Mouse (Mus musculus) gastrocnemius, postnatal 4 days (tissue): ENCODE measurements around the gene Cdkn1b. TPM values are rescaled to one million over a fixed set of nuclear protein-coding genes. Genes with fewer than 3 reads are reported as not detected.
A peak's percentile ranks its signal among the peaks of the same experiment; 100 is the strongest.

Experiments used
- DNase-seq, 2 experiments: peaks; one replicate each; pipeline ENCODE4 v3.0.0; 2021 to 2022; ENCODE audit warnings: low spot score in 2 of 2, mixed read lengths in 2 of 2
- total RNA-seq, 2 experiments: library from RNA; stranded (reverse); gene quantifications; 2 replicates each; pipeline ENCODE4 v1.2.3; 2021

Cdkn1b gene
- total RNA-seq, 2 experiments from 2014 or later, result 51.1 to 53.0 TPM

DNA sequence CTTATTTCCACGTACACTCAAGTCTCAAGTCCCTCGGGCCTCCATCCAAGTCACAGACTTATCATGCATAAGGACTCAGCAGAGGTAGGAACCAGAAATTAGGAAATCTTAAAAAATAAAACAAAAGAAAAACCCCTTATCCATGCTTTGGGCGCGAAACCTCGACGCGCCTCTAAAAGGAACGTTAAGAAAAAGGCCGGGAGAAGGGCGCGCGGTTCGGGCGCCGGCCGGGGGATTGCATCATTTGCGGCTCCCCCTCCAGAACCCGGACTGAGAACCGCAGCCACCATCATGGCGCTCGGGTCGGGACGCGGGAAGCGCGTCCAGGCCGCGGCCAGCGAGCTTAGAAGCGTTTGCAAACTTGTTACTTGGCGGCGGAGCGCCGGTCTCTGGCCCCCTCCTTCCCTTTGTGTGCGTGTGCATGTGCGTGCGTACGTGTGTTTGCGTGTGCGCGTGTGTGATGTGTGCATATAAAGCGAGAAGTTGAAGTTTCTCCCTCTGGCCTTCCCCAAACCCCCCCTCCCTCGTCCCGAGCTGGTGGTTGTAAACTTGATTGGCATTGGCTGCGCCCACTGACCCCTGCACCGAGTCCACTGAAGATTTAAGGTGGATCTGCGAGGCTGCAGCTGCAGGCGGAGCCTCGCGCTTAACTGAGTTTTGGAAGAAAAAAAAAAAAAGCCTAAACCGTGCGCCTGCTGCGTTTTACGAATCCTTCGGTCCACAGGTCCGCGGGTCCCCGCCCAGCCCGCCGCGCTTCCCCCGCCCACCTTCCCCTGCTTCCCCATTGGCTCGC, 8.1 kb downstream of the Cdkn1b start:
- DNase-seq, result peak; percentile 59 to 85

DNA sequence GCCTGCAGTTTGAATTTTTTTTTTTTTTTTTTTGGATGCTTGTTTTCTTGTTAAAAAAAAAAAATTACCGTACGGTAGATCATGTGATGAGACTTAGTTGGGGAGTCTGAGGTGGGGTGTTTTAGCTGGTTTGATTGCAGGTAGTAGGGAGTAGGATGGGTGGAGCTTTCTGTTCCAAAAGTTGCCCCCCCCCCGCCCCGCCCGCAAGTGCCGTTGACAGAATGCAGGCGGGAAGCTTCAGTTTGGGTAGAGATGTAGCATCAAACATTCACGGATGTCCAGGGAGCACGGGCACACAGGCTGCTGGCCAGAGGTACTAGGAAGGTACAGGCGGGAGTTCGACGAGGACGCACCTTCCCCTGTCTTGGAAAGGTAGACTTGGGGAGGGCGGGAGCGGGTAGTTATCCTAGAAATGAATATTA, 8.7 kb downstream of the Cdkn1b start:
- no peak for DNase-seq

DNA sequence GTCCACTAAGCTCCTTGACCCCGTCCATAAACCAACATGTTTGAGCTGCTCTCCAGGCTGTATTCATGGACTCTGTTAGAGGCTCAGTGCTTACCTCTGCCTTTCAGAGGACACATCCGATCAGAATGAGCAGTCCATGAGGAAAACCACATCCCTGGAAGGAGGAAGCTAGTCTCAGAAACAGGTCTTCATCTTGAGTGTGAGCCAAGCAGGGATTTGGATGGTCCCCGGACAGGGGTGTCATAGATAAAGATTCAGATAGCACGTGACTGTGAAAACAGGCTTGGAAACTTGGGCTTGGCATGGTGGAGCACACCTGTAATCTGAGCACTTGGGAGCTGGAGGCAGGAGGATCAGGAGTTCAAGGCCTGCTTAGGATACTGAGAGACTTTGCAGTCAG, 9.7 kb downstream of the Cdkn1b start:
- DNase-seq, result no peak

DNA sequence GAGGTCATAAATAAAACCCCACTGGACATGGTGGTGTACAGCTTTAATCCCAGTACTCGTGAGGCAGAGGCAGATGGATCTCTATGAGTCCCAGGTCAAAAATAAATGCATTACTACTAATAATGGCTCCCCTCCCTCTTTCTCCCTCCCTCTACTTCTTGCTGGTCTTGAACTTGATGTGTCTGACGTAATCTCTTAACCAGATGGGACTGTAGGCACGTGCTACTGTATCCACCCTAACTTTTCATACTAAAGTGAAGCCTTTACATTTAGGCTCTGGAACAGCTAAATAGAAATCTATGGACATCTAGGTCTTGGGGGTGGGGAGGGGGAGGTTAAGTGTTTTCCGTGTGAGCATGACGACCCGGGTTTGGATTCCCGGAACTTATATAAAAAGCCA, 10.2 kb downstream of the Cdkn1b start:
- DNase-seq, result no peak

DNA sequence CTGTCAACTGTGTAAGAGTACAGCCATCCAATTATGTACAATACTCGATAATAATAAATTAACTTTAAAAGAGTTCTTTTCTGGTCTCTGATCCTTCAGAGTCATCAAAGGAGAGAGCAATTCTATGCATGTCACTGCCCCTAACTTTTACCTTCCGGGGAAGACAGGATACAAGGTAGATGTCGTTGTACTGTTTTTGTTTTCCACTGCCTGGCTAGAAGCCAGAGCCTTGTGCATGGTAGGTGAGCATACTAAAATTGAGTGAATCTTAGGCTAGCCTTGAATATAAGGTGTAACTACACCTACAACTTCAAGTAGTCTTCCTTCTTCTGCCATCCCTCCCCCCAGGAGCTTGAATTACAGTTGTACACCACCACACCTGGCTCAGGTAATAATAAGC, 10.9 kb downstream of the Cdkn1b start:
- no peak for DNase-seq

DNA sequence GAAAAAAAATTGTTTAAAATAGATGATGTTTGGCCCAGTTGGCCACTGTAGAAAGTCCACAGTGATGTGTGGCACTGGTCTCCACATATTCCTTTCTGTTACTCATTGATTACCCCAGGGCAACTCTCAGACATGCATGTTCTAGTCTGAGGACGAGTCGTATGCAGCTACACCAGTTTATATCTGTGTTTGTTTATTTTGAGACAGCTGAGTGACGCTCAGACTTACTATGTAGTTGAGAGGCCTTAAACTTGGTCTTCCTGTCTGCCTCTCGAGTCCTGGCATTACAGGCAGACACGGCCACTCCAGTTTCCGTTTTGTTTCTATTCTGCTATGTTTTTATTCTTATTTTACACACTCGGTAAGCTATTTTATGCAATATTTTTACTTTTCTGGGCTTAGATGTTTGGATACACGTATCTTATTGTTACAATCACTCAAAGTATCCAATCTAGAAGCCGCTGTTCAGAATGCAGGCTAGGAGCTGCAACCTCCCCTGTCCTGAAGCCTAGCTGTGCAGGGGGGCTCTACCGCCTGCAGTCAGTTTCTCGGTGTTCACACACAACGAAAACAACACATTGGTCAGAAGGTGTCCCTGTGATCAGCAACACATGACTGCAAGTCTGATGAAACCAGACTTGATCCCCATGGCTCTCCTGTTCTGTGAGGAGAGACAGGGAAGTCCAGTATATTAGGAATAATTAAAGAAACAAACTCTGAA, 12.4 kb downstream of the Cdkn1b start:
- DNase-seq, result no peak

DNA sequence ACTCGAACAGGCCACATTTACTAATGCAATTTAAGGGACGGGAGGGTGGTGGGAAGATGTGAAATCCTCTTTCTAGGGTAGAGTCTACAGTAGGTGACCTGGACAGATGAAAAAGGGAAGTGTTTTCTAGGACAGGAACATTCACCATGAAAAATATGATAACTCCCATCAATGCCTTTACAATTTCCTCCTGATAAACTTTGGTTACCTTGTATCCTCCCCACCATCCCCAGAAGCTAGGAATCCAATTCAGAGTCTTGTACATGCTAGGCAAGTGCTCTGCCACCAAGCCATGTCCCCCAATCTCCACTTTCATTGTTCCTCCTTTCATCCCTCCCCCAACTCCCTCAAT, 13.0 kb downstream of the Cdkn1b start:
- DNase-seq, result no peak

DNA sequence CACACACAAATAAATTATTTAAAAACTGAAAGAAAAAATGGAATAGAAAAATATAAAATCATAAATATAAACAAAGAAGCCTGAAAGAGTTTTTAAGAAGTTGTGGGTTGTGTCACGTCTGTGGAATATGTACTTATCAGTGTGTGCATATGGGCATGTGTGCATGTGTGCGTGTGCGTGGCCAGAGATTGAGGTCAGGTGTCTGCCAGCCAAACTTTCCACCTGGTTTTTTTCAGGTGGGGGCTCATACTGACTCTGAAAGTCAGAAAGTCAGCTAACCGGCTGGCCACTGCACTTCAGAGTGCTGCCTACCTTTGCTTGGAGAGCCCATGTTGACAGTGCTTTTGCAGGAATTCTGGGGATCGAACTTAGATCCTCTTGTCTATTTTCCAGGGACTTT, 14.1 kb downstream of the Cdkn1b start:
- DNase-seq, result no peak

DNA sequence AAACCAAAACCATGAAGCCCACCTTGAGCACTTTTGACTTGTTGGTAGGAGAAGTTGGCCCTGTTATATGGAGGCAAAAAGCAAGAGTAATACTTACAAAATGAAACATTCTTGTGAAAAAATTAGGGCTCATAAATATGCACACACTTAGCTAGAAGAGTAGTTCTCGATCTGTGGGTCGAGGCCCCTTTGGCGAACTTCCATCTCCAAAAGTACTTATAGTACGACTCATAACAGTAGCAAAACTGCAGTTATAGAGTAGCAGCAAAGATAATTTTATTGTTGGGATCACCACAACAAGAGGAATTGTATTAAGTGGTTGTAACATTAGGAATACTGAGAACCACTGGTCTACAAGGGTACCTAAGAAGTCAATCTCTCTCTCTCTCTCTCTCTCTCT, 19.6 kb downstream of the Cdkn1b start:
- DNase-seq, result no peak

DNA sequence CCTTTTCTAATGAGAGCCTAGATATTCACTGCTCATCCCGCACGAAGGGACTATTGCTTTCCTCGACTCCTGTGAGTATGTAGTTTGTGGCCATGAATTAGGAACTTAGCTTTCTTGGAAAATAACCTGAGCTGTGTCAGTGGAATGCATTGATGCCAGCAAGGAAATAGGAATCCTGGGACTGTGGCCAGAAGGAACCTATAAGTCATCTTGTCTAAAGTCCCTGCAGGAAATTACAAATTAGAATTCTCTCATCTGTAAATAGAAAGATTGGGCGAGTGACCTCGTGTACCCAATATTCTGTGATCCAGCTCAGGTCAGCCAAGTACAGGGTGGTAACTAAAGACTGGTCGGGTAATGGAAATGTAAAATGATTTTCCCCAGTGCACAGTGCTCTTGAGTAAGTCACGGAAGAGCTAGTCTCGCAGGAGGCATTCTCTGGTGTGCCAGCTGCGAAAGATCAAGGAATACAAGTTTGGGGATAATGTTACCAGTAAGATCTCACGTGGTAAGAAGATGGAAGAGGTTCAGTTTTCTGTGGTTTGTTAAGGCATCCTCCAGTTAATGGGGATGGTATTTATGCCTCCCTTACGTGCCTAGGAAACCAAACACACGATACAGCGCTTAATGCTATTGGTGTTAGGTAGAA, 23.7 kb downstream of the Cdkn1b start:
- DNase-seq, result no peak

DNA sequence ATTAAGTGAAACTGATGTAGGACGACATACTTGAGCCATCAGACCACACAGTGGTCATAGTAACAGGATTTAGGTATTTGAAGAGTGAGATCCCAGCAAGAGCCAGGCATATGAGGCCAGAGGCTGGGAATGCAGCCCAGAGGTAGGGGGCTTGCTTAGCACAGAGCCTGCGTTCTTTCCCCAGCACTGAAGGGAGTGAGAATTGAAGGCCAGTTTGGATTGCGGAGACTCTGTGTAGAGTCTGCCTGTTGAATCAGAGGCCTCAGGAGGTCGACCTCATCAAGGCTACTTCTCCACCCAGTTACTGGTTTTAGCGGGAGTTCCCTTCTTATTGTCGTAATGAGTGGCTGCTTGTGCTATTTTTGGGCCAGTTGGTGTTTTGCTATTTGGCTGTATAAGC, 25.9 kb downstream of the Cdkn1b start:
- DNase-seq, result no peak

DNA sequence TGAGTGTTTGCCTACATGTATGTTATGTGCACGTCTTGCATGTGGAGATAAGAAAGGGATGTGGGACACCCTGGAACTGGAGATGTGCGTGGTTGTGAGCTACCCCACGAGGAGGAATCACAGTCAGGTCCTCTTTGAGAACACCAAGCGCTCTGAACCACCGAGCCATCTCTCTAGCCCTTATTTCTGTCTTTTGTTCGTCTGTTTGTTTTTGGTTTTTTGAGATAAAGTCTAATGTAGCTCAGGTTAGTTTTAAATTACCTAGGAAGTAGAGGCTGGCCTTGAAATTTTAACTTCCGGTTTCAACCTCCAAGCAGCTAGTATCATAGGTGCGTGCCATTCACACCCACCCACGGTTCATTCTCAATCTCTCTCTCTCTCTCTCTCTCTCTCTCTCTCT, 26.7 kb downstream of the Cdkn1b start:
- no peak for DNase-seq

DNA sequence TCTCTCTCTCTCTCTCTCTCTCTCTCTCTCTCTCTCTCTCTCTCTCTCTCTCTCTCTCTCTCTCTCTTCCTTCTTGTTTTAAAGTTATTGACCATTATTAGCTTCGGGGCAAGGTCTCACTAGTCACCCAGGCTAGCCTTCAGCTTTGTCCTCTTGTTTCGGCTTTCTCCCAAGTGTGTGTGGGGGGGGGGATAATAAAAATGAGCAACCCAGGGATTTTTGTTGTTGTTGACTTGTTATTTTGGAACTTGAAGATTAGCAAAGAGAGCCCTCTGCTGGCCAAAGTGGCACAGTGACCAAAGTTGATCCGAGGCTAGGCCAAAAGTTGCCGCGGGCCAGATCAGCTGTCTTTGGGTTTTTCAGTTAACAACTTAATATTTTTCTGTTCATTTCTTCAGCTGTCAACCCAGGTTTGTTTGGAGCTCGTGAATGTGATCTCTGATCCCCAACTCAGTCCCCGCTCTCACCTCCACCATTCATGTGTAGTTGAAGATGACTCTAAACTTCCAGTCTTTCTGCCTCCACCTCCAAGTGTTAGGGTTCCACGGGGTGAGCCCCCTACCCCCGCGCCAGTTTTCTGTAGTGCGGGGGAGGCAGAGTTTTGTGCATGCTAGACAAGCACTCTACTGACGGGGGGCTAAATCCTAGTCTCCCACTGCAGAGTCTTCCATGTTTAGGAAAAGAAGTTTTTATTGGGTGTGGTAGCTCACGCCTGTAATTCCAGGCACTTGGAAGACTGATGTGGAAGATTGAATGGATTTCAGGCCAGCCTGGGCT, 27.3 kb downstream of the Cdkn1b start:
- peak; percentile 35 to 69 for DNase-seq

DNA sequence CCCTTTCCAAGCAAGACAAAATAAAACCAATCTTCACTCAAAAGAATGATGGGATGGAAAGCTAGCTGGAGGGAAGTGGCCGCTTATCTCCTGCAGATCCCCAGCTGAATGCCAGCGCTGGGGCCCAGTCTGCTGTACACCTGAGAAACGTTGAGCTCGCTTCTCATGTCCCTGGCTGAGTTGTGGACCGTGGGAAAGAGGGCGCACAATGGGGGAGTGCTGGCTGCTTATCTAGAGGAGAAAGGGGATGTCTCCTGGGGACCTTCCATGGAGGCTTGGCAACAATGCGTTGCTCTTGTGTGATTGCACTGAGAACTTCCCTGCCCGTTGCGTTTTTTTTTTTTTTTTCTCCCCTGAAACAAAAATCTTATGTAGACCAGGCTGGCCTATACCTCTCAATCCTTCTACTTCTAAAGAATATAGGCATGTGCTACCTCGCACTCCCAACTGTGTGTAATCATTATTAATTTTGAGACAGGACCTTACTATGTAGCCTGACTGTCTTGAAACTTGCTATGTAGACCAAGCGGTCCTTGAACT, 28.4 kb downstream of the Cdkn1b start:
- DNase-seq, result no peak

DNA sequence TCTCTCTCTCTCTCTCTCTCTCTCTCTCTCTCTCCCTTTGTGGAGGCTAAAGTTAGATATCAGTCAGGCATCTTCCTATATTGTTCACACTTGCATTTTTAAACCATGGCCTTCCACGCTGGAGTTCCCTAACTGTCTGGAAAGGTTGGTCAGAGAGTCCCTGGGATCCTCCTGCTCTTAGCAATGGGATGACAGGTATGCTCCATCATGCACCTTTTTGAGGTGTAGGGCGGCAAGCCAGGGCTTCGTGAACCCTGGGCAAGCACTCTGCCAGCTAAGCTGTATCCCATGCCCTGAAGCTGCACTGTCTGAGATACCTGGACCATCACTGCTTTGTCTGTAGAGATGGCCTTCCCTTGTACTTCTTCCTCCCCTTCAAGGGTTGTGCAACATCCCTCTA, 29.0 kb downstream of the Cdkn1b start:
- no peak for DNase-seq

DNA sequence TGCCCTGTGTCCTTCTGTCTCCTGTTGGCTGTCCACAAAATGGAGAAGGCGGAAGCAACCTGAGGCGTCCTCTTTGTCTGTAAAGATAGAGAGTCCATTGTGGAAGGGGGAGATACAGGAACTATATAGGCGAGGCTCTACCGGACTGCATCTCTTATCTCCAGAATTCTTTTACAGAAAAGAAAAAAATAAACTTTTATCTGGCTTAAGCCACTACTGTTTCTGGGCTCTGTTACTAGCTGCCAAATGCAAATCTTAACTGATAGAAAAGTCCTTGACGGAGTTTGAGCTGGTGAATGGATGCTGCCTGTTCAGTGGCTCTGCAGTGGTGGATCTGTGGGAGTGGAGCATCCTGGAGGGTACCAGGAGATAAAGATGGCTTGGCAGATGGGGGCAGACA, 31.2 kb downstream of the Cdkn1b start:
- no peak for DNase-seq

DNA sequence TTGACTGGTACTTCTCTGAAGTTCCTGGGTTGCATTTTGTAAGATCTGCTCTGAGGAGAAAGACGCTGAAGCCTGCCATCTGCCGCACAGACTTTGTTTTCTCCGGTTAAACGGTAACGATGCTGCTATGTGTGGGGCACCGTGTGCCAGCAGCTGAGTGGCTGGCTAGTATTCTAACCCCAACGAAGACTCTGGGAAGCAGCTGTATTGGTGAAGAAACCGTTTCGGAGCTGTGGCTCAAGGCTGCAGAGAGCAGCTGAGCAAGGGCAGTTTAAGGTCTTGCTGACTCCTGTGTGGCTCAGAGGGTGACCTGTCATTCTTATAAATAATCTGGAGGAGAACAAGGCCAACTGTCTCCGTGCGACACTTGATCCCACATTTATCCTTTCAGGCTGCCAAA, 33.8 kb downstream of the Cdkn1b start:
- no peak for DNase-seq

DNA sequence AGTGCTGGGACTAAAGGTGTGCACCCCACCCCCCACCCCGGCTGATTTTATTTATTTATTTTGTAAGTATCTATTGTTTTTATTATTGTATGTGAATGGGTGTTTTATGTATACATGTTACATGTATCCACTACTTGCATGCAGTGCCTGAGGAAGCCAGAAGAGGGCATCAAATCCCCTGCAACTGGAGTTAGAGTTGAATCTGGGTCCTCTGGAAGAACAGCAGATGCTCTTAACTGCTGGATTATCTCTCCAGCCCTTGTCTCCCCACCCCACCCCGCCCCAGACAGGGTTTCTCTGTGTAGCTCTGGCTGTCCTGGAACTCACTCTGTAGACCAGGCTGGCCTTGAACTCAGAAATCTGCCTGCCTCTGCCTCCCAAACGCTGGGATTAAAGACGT, 36.2 kb downstream of the Cdkn1b start:
- DNase-seq, result no peak

DNA sequence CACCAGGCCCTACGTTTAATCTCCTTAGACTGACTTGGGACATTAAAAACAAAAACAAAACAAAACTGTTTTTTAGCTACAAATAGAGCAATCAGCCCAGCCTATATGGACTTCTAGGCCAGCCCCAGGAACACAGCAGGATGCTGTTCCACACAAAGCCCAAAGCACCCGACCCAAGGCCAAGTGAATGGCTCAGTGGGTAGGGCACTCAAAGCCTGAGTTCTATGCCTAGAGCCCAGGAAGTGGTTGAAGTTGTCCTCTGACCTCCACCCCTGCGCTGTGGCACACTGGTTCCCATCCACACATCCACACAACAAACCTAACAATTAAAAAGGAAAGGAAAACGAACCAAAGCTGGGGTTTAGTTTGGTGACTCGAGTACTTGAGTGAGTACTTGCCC, 41.1 kb downstream of the Cdkn1b start:
- DNase-seq, result no peak

DNA sequence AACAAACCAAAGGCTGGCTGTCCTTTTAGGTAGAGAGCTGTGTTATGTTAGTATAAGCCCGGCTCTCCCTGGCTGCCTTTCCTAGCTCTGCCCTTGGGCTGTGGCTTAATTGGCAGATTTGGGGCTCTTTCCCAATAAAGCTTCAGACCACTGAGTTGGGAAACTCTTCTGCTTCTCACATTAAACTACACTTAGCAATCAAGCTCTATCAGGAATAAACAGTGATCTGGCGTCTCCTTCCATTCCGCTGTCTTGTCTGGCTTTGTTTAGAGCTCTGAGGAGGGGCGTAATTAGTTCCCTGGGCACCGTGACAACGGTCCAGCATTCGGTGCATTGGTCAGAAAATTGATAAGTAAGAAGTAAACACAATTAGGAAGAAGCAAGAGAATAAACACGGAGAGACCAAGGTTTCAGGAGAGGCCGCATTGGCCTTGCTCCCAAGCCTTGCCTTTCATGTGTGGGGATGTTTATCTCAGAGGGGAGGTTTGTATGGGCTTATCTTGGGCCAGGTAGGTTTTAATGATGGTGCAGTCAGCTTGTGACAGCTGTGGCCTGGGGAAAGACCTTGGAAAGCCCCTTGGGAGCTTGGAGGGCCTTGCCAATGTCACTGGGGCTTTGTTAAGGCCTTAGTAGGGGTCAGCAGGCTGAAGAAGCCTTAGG, 41.8 kb downstream of the Cdkn1b start:
- DNase-seq, result no peak

DNA sequence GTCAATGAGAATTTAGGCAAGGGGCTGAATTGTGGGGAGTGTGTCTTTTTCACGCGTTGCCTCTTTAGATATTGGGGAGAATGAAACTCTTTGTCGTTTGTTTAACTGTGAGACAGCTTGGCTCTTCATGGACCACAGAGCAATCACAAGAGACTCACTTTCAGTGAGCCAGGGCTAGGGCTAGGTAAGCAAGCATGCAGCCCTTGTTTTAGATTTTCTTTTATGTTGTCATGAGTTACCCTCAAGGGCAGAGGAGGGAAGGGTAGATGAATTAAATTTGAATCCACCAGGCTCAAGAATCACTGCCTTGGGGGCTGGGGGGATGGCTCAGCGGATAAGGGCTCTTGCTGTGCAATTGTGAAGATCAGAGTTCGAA, 42.3 kb downstream of the Cdkn1b start:
- DNase-seq, result no peak
